Mouse (Mus musculus) G1E (cell line): ENCODE data around the gene Olfr672. TPM values are rescaled to one million over a fixed set of nuclear protein-coding genes. Genes with fewer than 3 reads are reported as not detected.
"Not testable (repeated sequence)": the region's sequence is repeated elsewhere in the genome, so short reads cannot be mapped to it uniquely, and the experiment has no call there.

Experiments used
- ATAC-seq: 2 replicates; pipeline ENCODE4 v1.8.0; 2016; ENCODE audit warnings: mild to moderate bottlenecking; ENCODE audit not compliant: insufficient number of reproducible peaks, poor library complexity, low FRiP score, severe bottlenecking; ENCODE audit errors: extremely low read depth
- DNase-seq: peaks from one replicate; pipeline ENCODE4 v3.0.0; 2012; ENCODE audit warnings: low spot score
- H3K27me3 ChIP-seq: 2 replicates; pipeline ENCODE4 v1.6.1; 2012; ENCODE audit warnings: mild to moderate bottlenecking, low read length, inconsistent platforms; ENCODE audit not compliant: insufficient read depth
- H3K36me3 ChIP-seq: replicated peaks from 2 replicates; pipeline ENCODE3; 2012; ENCODE audit warnings: mild to moderate bottlenecking, inconsistent platforms
- H3K4me1 ChIP-seq: 2 replicates; pipeline ENCODE4 v1.6.1; 2012; ENCODE audit warnings: low read depth, low read length, inconsistent platforms, mixed read lengths; ENCODE audit not compliant: insufficient read depth
- H3K4me3 ChIP-seq: 2 replicates; pipeline ENCODE4 v1.5.1; 2012; ENCODE audit warnings: low read depth, mild to moderate bottlenecking, inconsistent platforms, low read length, moderate library complexity, mixed read lengths
- H3K9me3 ChIP-seq: replicated peaks from 2 replicates; pipeline ENCODE4 v1.6.1; 2012; ENCODE audit warnings: inconsistent platforms
- CTCF ChIP-seq: IDR thresholded peaks from 2 replicates; pipeline ENCODE4 v1.5.1; 2012; ENCODE audit warnings: low read depth, low read length, inconsistent platforms, mixed read lengths
- GATA1 ChIP-seq: IDR thresholded peaks from 2 replicates; pipeline ENCODE4 v1.6.1; 2012; ENCODE audit warnings: borderline replicate concordance, low read length, inconsistent platforms, mixed read lengths
- GATA2 ChIP-seq: IDR thresholded peaks from 2 replicates; pipeline ENCODE4 v1.6.1; 2012; ENCODE audit warnings: low read depth, low read length, inconsistent platforms, borderline replicate concordance
- POLR2AphosphoS5 ChIP-seq: IDR thresholded peaks from 2 replicates; pipeline ENCODE4 v1.6.1; 2012; ENCODE audit warnings: low read depth, low read length, inconsistent platforms; ENCODE audit not compliant: insufficient replicate concordance
- TAL1 ChIP-seq: conservative IDR thresholded peaks from 2 replicates; pipeline ENCODE4 v1.6.1; 2012; ENCODE audit warnings: low read depth, low read length, inconsistent platforms, mixed read lengths
- polyA plus RNA-seq: library from polyadenylated mRNA; stranded (reverse); fragments of >175 nt; gene quantifications from 2 replicates; pipeline ENCODE4 v1.2.3, GENCODE M21; 2012
- total RNA-seq, 2 experiments: library from RNA; stranded (forward) in 1 of 2; stranded (reverse) in 1 of 2; fragments of 200-1000 nt in 1 of 2; fragments of >200 nt in 1 of 2; fragmentation: Nextera tagmentation in 1 of 2; gene quantifications; 2 replicates each; pipeline ENCODE4 v1.2.3; 2014 to 2017

Gene Olfr672
- total RNA-seq (2014; fragmentation: Nextera tagmentation) (not detected in 2 replicates), total RNA-seq (2017) (0.22 and 0.23 TPM in 2 replicates), polyA plus RNA-seq (not detected in 2 replicates)

DNA sequence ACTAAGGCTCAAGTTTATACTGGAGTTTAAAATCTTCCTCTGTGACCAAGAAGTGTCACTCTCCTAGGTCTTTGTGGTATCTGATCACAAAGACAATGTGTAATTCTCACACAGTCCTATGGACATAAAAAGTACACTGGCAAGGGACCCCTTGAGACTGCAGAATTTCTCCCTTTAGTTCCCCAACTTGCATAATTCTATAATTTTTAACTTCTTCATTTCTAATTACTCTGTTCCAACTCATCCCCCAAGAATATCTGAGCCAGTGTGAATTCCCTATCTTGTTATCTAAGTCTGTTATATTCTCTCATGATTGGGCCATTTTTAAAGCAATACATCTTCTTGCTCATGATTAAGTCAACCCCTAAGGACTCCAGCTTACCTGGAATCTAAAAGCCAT lies at the start of gene Olfr672:
Olfr672 (minus strand) TSS at position 101 of the 400 bp plus-strand sequence.
- no peaks in the 10 kb centered on the region for H3K9me3 ChIP-seq
- ATAC-seq (no peak), DNase-seq (no peak)

DNA sequence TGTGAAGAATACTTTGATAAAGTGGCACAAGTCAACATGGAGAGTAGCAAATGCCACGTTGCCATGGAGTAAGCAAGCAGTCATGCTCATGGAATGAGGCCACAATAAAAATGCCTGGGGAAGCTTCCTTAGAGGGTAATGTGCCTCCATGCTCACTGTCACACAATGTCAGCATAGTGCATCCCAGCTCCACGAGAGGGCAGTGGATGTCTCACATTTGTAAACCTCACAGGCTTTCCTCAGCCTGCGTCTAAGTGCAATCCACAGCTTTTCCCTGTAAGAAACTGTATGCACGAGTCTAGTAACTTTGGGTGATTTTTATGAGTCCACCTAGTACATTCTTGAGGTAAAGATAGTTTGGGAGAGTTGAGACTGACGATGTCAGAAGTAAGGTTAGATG lies 32.0 kb upstream of the Olfr672 start:
- not testable (repeated sequence) for H3K4me3 ChIP-seq, H3K4me1 ChIP-seq, H3K36me3 ChIP-seq, ATAC-seq, DNase-seq, H3K27me3 ChIP-seq, H3K9me3 ChIP-seq

More for the DNA sequence above, at the start of gene Olfr672:
- TF ChIP-seq GATA2 (no peak), CTCF (no peak), POLR2AphosphoS5 (no peak), GATA1 (no peak), TAL1 (no peak)
- no peaks in the 10 kb centered on the region for H3K27me3 ChIP-seq
- no peaks in the 10 kb centered on the region for H3K36me3 ChIP-seq
- no peak within 1 kb of the TSS for H3K4me3 ChIP-seq
- no peaks in the 10 kb centered on the region for H3K4me1 ChIP-seq

DNA sequence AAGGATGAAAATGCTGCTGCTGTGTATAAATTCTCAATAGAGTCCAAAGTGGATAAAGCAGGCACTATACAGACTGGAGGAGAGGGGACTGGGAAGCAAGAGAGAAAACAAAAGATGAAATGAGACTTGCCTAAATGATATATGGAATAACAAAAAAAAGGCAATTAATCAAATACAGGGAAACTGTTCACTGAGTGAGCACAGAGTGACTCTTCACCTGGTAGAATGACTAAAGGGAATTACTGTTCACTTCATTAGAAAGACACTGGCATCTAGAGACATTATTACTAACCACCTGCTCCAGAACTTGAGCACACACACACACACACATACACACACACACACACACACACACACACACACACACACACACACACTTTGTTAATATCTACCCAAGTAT lies 30.6 kb upstream of the Olfr672 start, which contains the start of gene Olfr676:
Olfr676 (plus strand) TSS at position 301 of the 400 bp plus-strand sequence.
- DNase-seq (no peak), ATAC-seq (no peak)
- Histone ChIP-seq H3K4me1 (no peaks in the 10 kb centered on the region), H3K27me3 (no peaks in the 10 kb centered on the region), H3K4me3 (no peak within 1 kb of the TSS), H3K36me3 (no peaks in the 10 kb centered on the region), H3K9me3 (no peaks in the 10 kb centered on the region)
- no peak for TF ChIP-seq GATA1
- TF ChIP-seq POLR2AphosphoS5: no peak
- no peak for TF ChIP-seq GATA2

DNA sequence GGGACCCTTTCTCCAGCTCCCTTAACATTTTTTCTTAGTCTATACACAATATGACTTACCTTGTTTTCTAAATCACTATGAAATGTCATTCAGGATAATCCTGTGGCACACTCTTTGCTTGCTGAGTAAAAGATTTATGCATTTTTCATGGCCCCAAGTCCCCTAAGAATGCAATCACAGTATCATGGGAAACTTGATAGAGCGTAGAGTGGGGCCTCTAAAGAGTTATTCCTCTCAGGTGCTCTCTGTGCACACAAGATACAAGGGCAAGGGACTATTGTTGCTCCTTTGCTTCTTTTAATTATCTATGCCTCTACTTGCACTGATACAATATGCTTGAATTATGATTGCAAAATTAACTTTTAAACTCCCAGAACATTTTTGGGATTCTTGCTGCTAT lies 26.5 kb upstream of the Olfr672 start, which contains the start of gene Olfr675:
Olfr675 (minus strand) TSS at position 101 of the 400 bp plus-strand sequence.
- H3K9me3 ChIP-seq: no peaks in the 10 kb centered on the region
- no peaks in the 10 kb centered on the region for H3K36me3 ChIP-seq
- TF ChIP-seq GATA2 (no peak), GATA1 (no peak), POLR2AphosphoS5 (no peak), TAL1 (no peak), CTCF (no peak)
- DNase-seq (no peak), ATAC-seq (no peak)
- H3K4me1 ChIP-seq: no peaks in the 10 kb centered on the region
- H3K4me3 ChIP-seq: no peak within 1 kb of the TSS
- H3K27me3 ChIP-seq: no peaks in the 10 kb centered on the region

DNA sequence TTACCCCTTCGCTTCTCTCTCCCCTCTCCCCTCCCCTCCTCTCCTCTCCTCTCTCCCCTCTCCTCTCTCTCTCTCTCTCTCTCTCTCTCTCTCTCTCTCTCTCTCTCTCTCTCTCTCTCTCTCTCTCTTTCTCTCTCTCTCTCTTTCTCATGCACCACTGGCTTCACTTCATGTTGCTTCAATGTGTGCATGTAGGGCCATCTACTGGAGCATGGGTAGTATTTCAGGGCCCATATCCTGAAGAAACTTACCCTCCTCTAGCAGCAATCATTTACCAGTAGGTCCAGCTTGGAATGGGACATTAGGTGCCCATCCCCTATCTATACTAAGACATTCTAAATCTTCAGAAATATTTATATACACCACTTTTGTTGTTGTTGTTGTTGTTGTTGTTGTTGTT lies 20.7 kb upstream of the Olfr672 start:
- DNase-seq (no peak), ATAC-seq (no peak)
- Histone ChIP-seq H3K4me3 (no peak overlapping the region), H3K36me3 (no peaks in the 10 kb centered on the region), H3K27me3 (no peaks in the 10 kb centered on the region), H3K9me3 (no peaks in the 10 kb centered on the region), H3K4me1 (no peaks in the 10 kb centered on the region)
- no peak for TF ChIP-seq POLR2AphosphoS5
- TF ChIP-seq CTCF: no peak
- no peak for TF ChIP-seq GATA2
- TF ChIP-seq TAL1: no peak
- no peak for TF ChIP-seq GATA1

DNA sequence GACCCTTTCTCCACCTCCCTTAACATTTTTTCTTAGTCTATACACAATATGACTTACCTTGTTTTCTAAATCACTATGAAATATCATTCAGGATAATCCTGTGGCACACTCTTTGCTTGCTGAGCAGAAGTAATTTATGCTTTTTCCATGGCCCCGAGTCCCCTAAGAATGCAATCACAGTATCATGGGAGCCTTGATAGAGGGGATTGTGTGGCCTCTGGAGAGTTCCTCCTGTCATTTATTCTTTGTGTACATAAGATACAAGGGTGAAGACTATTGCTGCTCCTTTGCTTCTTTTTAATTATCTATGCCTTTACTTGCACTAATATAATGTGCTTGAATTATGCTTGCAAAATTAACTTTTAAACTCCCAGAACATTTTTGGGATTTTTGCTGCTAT lies 22.8 kb downstream of the Olfr672 start, which contains the start of gene Olfr671:
Olfr671 (minus strand) TSS at position 101 of the 400 bp plus-strand sequence.
- H3K9me3 ChIP-seq: no peaks in the 10 kb centered on the region
- no peaks in the 10 kb centered on the region for H3K27me3 ChIP-seq
- no peaks in the 10 kb centered on the region for H3K36me3 ChIP-seq
- TF ChIP-seq TAL1: no peak
- no peak for TF ChIP-seq GATA1
- TF ChIP-seq GATA2: no peak
- TF ChIP-seq CTCF: no peak
- no peaks in the 10 kb centered on the region for H3K4me1 ChIP-seq
- DNase-seq (no peak), ATAC-seq (no peak)
- no peak within 1 kb of the TSS for H3K4me3 ChIP-seq

DNA sequence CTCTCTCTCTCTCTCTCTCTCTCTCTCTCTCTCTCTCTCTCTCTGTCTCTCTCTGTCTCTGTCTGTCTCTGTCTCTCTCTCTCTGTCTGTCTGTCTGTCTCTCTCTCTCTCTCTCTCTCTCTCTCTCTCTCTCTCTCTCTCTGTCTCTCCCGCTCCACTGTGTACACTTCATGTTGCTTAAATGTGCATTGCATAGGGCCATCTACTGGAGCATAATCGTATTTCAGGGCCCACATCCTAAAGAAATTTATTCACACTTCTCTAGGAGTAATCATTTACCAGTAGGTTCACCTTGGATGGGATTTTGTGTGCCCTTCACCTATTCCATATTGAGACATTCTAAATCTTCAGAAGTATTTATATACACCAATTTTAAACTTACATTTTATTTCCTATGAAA lies 29.3 kb downstream of the Olfr672 start:
- H3K36me3 ChIP-seq, H3K9me3 ChIP-seq, H3K4me3 ChIP-seq, DNase-seq, ATAC-seq, H3K27me3 ChIP-seq, H3K4me1 ChIP-seq: not testable (repeated sequence)
